Mouse (Mus musculus): ENCODE results near the gene Vwce. TPM values are rescaled to one million over a fixed set of nuclear protein-coding genes. Genes with fewer than 3 reads are reported as not detected.

Vwce gene
- total RNA-seq, 2 experiments from 2014 or later, result not detected

- ATAC-seq (ENCODE audit: poor library complexity, severe bottlenecking), result no peak
Measured at GRCm38 (mm10) chr19:10712646-10713045, 78.6 kb downstream of the Vwce start.

GRCm38 (mm10) chr19:10713551-10713950 lies 79.5 kb downstream of the Vwce start:
- ATAC-seq (ENCODE audit: poor library complexity, severe bottlenecking), result no peak

- ATAC-seq (ENCODE audit: poor library complexity, severe bottlenecking), result no peak
Measured at GRCm38 (mm10) chr19:10714168-10714567, 80.2 kb downstream of the Vwce start.

GRCm38 (mm10) chr19:10714682-10715475 lies 80.9 kb downstream of the Vwce start:
- peak; percentile 60; the same call in 1 of the 2 replicates for ATAC-seq (ENCODE audit: poor library complexity, severe bottlenecking)

DNA sequence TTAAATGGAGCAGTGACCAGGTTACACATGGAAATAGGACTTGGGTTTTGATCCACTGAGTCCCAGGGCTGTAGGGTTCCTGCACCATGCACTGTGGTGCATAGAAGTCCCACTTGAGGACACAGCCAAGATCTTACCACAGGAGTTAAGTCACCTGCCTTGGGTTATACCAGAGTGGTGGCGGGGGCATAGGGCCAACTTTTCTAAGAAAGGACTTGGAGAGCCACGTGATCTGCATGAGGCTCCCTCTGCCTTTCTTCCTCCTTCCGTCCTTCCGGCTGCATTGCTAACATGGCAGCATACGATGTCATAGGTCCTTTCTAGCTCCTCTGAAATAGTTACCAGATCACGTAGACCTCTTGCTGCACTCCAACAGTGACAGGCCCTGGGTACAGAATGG lies 81.5 kb downstream of the Vwce start:
- ATAC-seq (ENCODE audit: poor library complexity, severe bottlenecking), result no peak

Other genes with a start within 250 kb of the Vwce start
- not detected in 2 replicates for gene Syt7, start 245.1 kb upstream of the Vwce start, total RNA-seq (2015)
- gene Syt7, start 245.1 kb upstream of the Vwce start, total RNA-seq (2017), result not detected in 2 replicates
- not detected in 2 replicates for gene Lrrc10b, start 176.7 kb upstream of the Vwce start, total RNA-seq (2015)
- gene Lrrc10b, start 176.7 kb upstream of the Vwce start, total RNA-seq (2017), result not detected in 2 replicates
- gene Ppp1r32, start 151.3 kb upstream of the Vwce start, total RNA-seq (2015), result 0.29 TPM in 1 of 2 replicates, not detected in the other
- gene Ppp1r32, start 151.3 kb upstream of the Vwce start, total RNA-seq (2017), result 0.37 TPM in 1 of 2 replicates, not detected in the other
- gene Cpsf7, start 108.9 kb upstream of the Vwce start, total RNA-seq (2015), result 56.3 and 57.1 TPM in 2 replicates
- gene Cpsf7, start 108.9 kb upstream of the Vwce start, total RNA-seq (2017), result 35.9 and 42.2 TPM in 2 replicates
- gene Sdhaf2, start 108.1 kb upstream of the Vwce start, total RNA-seq (2015), result 46.9 and 51.5 TPM in 2 replicates
- 54.6 and 55.9 TPM in 2 replicates for gene Sdhaf2, start 108.1 kb upstream of the Vwce start, total RNA-seq (2017)
- gene Tmem216, start 78.0 kb upstream of the Vwce start, total RNA-seq (2015), result 19.1 and 27.3 TPM in 2 replicates
- gene Tmem216, start 78.0 kb upstream of the Vwce start, total RNA-seq (2017), result 16.5 and 18.7 TPM in 2 replicates
- 37.2 and 38.8 TPM in 2 replicates for gene Cyb561a3, start 57.0 kb upstream of the Vwce start, total RNA-seq (2015)
- 36.1 and 38.3 TPM in 2 replicates for gene Cyb561a3, start 57.0 kb upstream of the Vwce start, total RNA-seq (2017)
- gene Tmem138, start 56.9 kb upstream of the Vwce start, total RNA-seq (2015), result 14.1 and 16.7 TPM in 2 replicates
- 2.1 and 4.0 TPM in 2 replicates for gene Tmem138, start 56.9 kb upstream of the Vwce start, total RNA-seq (2017)
- 45.1 and 49.1 TPM in 2 replicates for gene Ddb1, start 28.9 kb upstream of the Vwce start, total RNA-seq (2015)
- 156 and 175 TPM in 2 replicates for gene Ddb1, start 28.9 kb upstream of the Vwce start, total RNA-seq (2017)
- 4.8 and 5.6 TPM in 2 replicates for gene Tkfc, start 28.6 kb upstream of the Vwce start, total RNA-seq (2015)
- gene Tkfc, start 28.6 kb upstream of the Vwce start, total RNA-seq (2017), result 2.2 and 3.7 TPM in 2 replicates
- gene Pga5, start 43.9 kb downstream of the Vwce start, total RNA-seq (2015), result not detected in 2 replicates
- 0.20 TPM in 1 of 2 replicates, not detected in the other for gene Pga5, start 43.9 kb downstream of the Vwce start, total RNA-seq (2017)
- 21.9 and 22.5 TPM in 2 replicates for gene Vps37c, start 54.5 kb downstream of the Vwce start, total RNA-seq (2015)
- 15.2 and 17.8 TPM in 2 replicates for gene Vps37c, start 54.5 kb downstream of the Vwce start, total RNA-seq (2017)
- 0.78 and 1.5 TPM in 2 replicates for gene Cd5, start 104.8 kb downstream of the Vwce start, total RNA-seq (2015)
- gene Cd5, start 104.8 kb downstream of the Vwce start, total RNA-seq (2017), result 0.57 and 0.59 TPM in 2 replicates
- gene Cd6, start 195.8 kb downstream of the Vwce start, total RNA-seq (2015), result 1.0 TPM in 1 of 2 replicates, not detected in the other
- gene Cd6, start 195.8 kb downstream of the Vwce start, total RNA-seq (2017), result 0.26 and 0.37 TPM in 2 replicates
- 31.4 and 31.6 TPM in 2 replicates for gene Slc15a3, start 205.5 kb downstream of the Vwce start, total RNA-seq (2015)
- gene Slc15a3, start 205.5 kb downstream of the Vwce start, total RNA-seq (2017), result 18.0 and 20.2 TPM in 2 replicates
- 0.11 and 0.21 TPM in 2 replicates for gene Tmem132a, start 235.7 kb downstream of the Vwce start, total RNA-seq (2015)
- 0.33 and 0.70 TPM in 2 replicates for gene Tmem132a, start 235.7 kb downstream of the Vwce start, total RNA-seq (2017)
- 76.9 and 81.2 TPM in 2 replicates for gene Tmem109, start 247.8 kb downstream of the Vwce start, total RNA-seq (2015)
- 74.7 and 80.9 TPM in 2 replicates for gene Tmem109, start 247.8 kb downstream of the Vwce start, total RNA-seq (2017)

Measured in megakaryocyte, adult 5-6 weeks (primary cell).